Mouse (Mus musculus) liver, embryonic 12.5 days (tissue): Measurements from ENCODE around the gene Ccdc54. TPM values are rescaled to one million over a fixed set of nuclear protein-coding genes. Genes with fewer than 3 reads are reported as not detected.

ENCODE experiments used
- polyA plus RNA-seq: library from polyadenylated mRNA; unstranded; fragments of >200 nt; fragmentation: Nextera tagmentation; extraction: Ambion mirVana; gene quantifications from 2 replicates; pipeline ENCODE4 v1.2.1, GENCODE M21; 2016

Gene Ccdc54
- polyA plus RNA-seq, 1 experiment from 2014 or later = not detected

Other genes with a start within 250 kb of the Ccdc54 start
- 11.7 and 12.1 TPM in 2 replicates for gene Bbx, start 158.8 kb downstream of the Ccdc54 start, polyA plus RNA-seq